Mouse (Mus musculus): Measurements from ENCODE around the gene Tspyl4.
"Not testable (repeated sequence)": the region's sequence is repeated elsewhere in the genome, so short reads cannot be mapped to it uniquely, and the experiment has no call there.

- TF ChIP-seq CTCF (IDR thresholded peaks at IDR 0.05; ENCODE audit: control insufficient read depth, insufficient read depth, low read length); POLR2A (IDR thresholded peaks at IDR 0.05; ENCODE audit: borderline replicate concordance, control insufficient read depth, low read depth, low read length): not testable (repeated sequence)
Observed at GRCm38 (mm10) chr10:34252833-34253232, 44.4 kb upstream of the Tspyl4 start.

All from bone marrow, adult 2 months (tissue).